Mouse (Mus musculus): ENCODE measurements around the gene Tank. TPM values are rescaled to one million over a fixed set of nuclear protein-coding genes. Genes with fewer than 3 reads are reported as not detected.

Gene Tank
- polyA plus RNA-seq, 1 experiment from 2014 or later = 36.6 TPM

DNA sequence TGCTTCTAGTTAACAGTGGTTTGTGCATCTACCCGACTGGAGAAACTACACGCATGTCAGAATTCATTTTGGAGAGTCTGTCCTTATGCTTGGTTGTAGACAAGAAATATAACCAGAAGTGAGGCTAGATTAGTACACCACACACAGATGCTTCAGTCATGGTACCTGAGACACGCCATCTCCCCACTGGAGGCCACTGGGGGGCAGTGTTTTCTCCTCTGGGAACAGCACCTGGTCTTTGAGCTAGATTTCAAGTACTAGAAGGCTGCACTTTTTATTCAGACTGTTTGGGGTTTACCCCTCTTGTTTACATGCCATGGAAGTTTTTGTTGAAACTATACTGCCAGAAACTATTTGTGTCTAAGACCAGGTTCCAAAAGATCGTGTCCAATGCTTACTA is 89.9 kb downstream of the Tank start:
- H3K27me3 ChIP-seq (ENCODE audit: control insufficient read depth, insufficient read depth, low read length) = no peaks in the 10 kb centered on the region
- no peaks in the 10 kb centered on the region for H3K9me3 ChIP-seq (ENCODE audit: control insufficient read depth, low read depth, low read length)
- H3K9ac ChIP-seq (replicated peaks; ENCODE audit: low read depth, low read length) = no peak overlapping the region
- H3K4me2 ChIP-seq (replicated peaks; ENCODE audit: low read depth, low read length) = no peak overlapping the region
- no peak overlapping the region for H3K27ac ChIP-seq (ENCODE audit: low read length)
- no peak for ATAC-seq (ENCODE audit: insufficient number of reproducible peaks, insufficient read depth, low FRiP score, low read depth)
- no peaks in the 10 kb centered on the region for H3K4me1 ChIP-seq (ENCODE audit: control insufficient read depth, insufficient read depth, low read length)
- H3K36me3 ChIP-seq (ENCODE audit: control insufficient read depth, insufficient read depth, low read length) = no peaks in the 10 kb centered on the region
- H3K4me3 ChIP-seq (ENCODE audit: low read depth, low read length) = no peak overlapping the region
- 19% methylated on average over 4 of the region's 4 CpGs for WGBS

DNA sequence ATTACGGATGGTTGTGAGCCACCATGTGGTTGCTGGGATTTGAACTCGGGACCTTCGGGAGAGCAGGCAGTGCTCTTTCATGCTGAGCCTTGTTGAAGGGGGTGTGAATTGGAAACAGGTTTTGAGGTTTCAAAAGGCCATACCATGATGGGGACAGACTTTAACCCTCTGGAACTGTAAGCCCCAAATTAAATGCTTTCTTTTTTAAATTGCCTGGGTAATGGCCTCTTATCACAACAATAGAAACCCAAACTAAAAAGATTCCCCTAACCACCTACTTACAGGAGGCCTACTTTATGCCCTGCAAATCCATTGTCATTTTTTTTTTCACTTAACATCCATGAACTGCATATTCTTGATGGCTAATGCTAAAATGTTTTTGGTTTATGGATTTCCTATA is 96.2 kb downstream of the Tank start:
- no peak overlapping the region for H3K27ac ChIP-seq (ENCODE audit: low read length)
- H3K4me3 ChIP-seq (ENCODE audit: low read depth, low read length) = no peak overlapping the region
- H3K4me2 ChIP-seq (replicated peaks; ENCODE audit: low read depth, low read length) = no peak overlapping the region
- H3K9me3 ChIP-seq (ENCODE audit: control insufficient read depth, low read depth, low read length) = no peaks in the 10 kb centered on the region
- 89% methylated on average over 3 of the region's 3 CpGs for WGBS
- H3K4me1 ChIP-seq (ENCODE audit: control insufficient read depth, insufficient read depth, low read length) = no peaks in the 10 kb centered on the region
- H3K27me3 ChIP-seq (ENCODE audit: control insufficient read depth, insufficient read depth, low read length) = no peaks in the 10 kb centered on the region
- no peak for ATAC-seq (ENCODE audit: insufficient number of reproducible peaks, insufficient read depth, low FRiP score, low read depth)
- H3K9ac ChIP-seq (replicated peaks; ENCODE audit: low read depth, low read length) = no peak overlapping the region
- H3K36me3 ChIP-seq (ENCODE audit: control insufficient read depth, insufficient read depth, low read length) = no peaks in the 10 kb centered on the region

DNA sequence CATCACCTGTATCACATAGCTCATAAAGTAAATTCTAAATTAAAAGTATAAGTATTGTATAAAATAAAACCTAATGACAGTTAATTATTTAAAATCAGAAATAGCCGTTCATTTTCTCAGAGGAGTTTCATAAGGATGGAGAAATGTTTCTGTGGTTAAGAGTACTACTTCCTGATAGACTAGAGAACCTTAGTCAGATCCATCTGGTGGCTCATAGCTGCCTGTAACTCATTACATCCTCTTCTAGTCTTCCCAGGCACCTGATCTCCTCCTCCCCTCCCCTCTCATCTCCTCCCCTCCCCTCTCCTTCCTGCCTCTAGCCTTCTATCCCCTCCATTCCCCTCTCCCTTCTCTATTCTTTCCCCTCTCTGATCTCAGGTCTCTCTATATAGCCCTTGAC is 103.2 kb downstream of the Tank start:
- H3K36me3 ChIP-seq (ENCODE audit: control insufficient read depth, insufficient read depth, low read length) = no peaks in the 10 kb centered on the region
- H3K9ac ChIP-seq (replicated peaks; ENCODE audit: low read depth, low read length) = no peak overlapping the region
- no peak overlapping the region for H3K27ac ChIP-seq (ENCODE audit: low read length)
- WGBS = 89% methylated on average over 1 of the region's 1 CpGs
- no peaks in the 10 kb centered on the region for H3K27me3 ChIP-seq (ENCODE audit: control insufficient read depth, insufficient read depth, low read length)
- H3K4me3 ChIP-seq (ENCODE audit: low read depth, low read length) = no peak overlapping the region
- no peaks in the 10 kb centered on the region for H3K4me1 ChIP-seq (ENCODE audit: control insufficient read depth, insufficient read depth, low read length)
- no peaks in the 10 kb centered on the region for H3K9me3 ChIP-seq (ENCODE audit: control insufficient read depth, low read depth, low read length)
- no peak overlapping the region for H3K4me2 ChIP-seq (replicated peaks; ENCODE audit: low read depth, low read length)
- no peak for ATAC-seq (ENCODE audit: insufficient number of reproducible peaks, insufficient read depth, low FRiP score, low read depth)

DNA sequence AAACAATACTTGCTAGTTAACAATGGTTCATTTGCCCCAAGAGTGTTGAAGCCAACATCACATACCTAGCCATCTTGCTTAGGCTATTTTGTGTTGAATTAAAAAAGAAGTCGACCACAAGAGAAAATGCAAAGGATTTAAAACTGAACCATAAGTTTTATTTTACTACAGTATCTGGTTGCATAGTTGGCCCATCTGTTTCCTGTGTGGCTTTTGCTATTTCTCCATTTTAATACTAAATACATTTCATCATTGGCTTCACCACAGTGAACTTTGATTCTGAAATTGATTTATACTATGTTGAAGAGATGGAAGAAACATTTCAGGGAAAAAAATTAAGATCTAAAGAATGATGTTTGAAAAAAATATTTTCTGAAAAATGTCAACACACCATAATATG is 108.1 kb downstream of the Tank start:
- no peak for ATAC-seq (ENCODE audit: insufficient number of reproducible peaks, insufficient read depth, low FRiP score, low read depth)
- Histone ChIP-seq H3K4me3 (ENCODE audit: low read depth, low read length) (no peak overlapping the region), H3K36me3 (ENCODE audit: control insufficient read depth, insufficient read depth, low read length) (no peaks in the 10 kb centered on the region), H3K27me3 (ENCODE audit: control insufficient read depth, insufficient read depth, low read length) (no peaks in the 10 kb centered on the region), H3K9ac (replicated peaks; ENCODE audit: low read depth, low read length) (no peak overlapping the region), H3K27ac (ENCODE audit: low read length) (no peak overlapping the region), H3K4me2 (replicated peaks; ENCODE audit: low read depth, low read length) (no peak overlapping the region), H3K9me3 (ENCODE audit: control insufficient read depth, low read depth, low read length) (no peaks in the 10 kb centered on the region), H3K4me1 (ENCODE audit: control insufficient read depth, insufficient read depth, low read length) (no peaks in the 10 kb centered on the region)
- WGBS = 87% methylated on average over 1 of the region's 1 CpGs

DNA sequence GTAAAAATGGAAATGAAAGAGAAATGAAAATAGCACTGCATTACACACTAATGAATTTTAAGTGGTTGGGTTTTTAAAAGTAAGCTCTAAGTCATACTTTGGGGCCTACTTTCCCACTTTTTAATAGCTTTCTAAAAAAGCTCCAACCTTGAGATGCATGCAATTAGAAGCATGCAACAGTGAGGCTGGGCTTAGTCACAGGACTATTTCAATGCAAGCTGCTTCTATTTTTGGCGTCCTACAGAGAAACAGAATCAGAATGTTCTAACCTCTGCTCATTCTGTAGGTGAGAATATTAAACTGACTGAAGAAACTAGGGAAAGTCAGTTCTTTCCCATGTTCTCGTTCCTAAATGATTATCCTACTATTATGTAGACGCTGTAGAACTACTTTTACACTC is 110.7 kb downstream of the Tank start:
- Histone ChIP-seq H3K4me3 (ENCODE audit: low read depth, low read length) (no peak overlapping the region), H3K9ac (replicated peaks; ENCODE audit: low read depth, low read length) (no peak overlapping the region), H3K4me1 (ENCODE audit: control insufficient read depth, insufficient read depth, low read length) (no peaks in the 10 kb centered on the region), H3K4me2 (replicated peaks; ENCODE audit: low read depth, low read length) (no peak overlapping the region), H3K9me3 (ENCODE audit: control insufficient read depth, low read depth, low read length) (no peaks in the 10 kb centered on the region), H3K36me3 (ENCODE audit: control insufficient read depth, insufficient read depth, low read length) (no peaks in the 10 kb centered on the region), H3K27ac (ENCODE audit: low read length) (no peak overlapping the region), H3K27me3 (ENCODE audit: control insufficient read depth, insufficient read depth, low read length) (no peaks in the 10 kb centered on the region)
- no peak for ATAC-seq (ENCODE audit: insufficient number of reproducible peaks, insufficient read depth, low FRiP score, low read depth)
- 84% methylated on average over 3 of the region's 3 CpGs for WGBS

Other genes starting within 250 kb of the Tank start
- 188 and 190 TPM in 2 replicates for gene Psmd14, start 133.1 kb downstream of the Tank start, polyA plus RNA-seq (2014; fragmentation: Nextera tagmentation; extraction: Ambion mirVana)
- gene Tbr1, start 224.3 kb downstream of the Tank start, polyA plus RNA-seq (2014; fragmentation: Nextera tagmentation; extraction: Ambion mirVana) = 0.15 TPM in 1 of 2 replicates, not detected in the other